ENCODE assay signal across 18 mouse cellular contexts in genomic region chr19:58572429-58573071, GRCm38 (mm10).
A peak's percentile ranks its signal among the peaks of the same experiment; 100 is the strongest.
DNase-seq lines count a peak whose midpoint lies in the region; TF ChIP-seq lines count a peak whose summit lies in the region.
"Had no signal": no experiment of that assay in that cellular context is flagged by ENCODE, and none has a peak within 500 bp of the region (broad histone marks: within the 10 kb centered on the region; RNA-seq: fewer than 3 reads in every experiment).

No protein-coding gene starts in this region.

- no peaks in the 10 kb centered on the region for H3K36me3 ChIP-seq in E14TG2a.4 (ENCODE audit: insufficient read depth, low read length)
- H3K36me3 ChIP-seq: embryonic facial prominence, embryonic 15.5 days; forebrain, embryonic 10.5 days; heart, embryonic 15.5 days; kidney, embryonic 15.5 days; midbrain, embryonic 12.5 days; neural tube, embryonic 13.5 days had no signal

- peak; percentile 25 to 35 for DNase-seq in cerebellum, postnatal 10 days
- no peak for DNase-seq in cerebellum, postnatal 25 days
- peak; percentile 27 for DNase-seq in layer of hippocampus, adult 9-11 months
- no peak for DNase-seq in layer of hippocampus, postnatal 10 days (ENCODE audit: low spot score in 2 of 2)
- DNase-seq in R1 (ENCODE audit: low read depth, low spot score): peak; percentile 85
- DNase-seq in frontal cortex, postnatal 25 days (ENCODE audit: low spot score in 2 of 2): no peak
- no peak for DNase-seq in gastrocnemius, postnatal 4 days (ENCODE audit: low spot score in 2 of 2)
- DNase-seq: cerebellum, adult 9-10 months; gastrocnemius, postnatal 10 days; right cerebral cortex, adult 18-20 months had no signal

- no peak for TF ChIP-seq CTCF in E14TG2a.4 (conservative IDR thresholded peaks at IDR 0.05; ENCODE audit: low read length)

- peak overlapping the region; percentile 50; the same call in 1 of the 2 replicates for H3K4me3 ChIP-seq in E14TG2a.4 (replicated peaks; ENCODE audit: low read length)
- H3K4me3 ChIP-seq: embryonic facial prominence, embryonic 15.5 days; forebrain, embryonic 10.5 days; heart, embryonic 15.5 days; kidney, embryonic 15.5 days; midbrain, embryonic 12.5 days; neural tube, embryonic 13.5 days had no signal

- no peaks in the 10 kb centered on the region for H3K9me3 ChIP-seq in E14TG2a.4 (ENCODE audit: low read length)
- H3K9me3 ChIP-seq: embryonic facial prominence, embryonic 15.5 days; forebrain, embryonic 10.5 days; heart, embryonic 15.5 days; kidney, embryonic 15.5 days; midbrain, embryonic 12.5 days; neural tube, embryonic 13.5 days had no signal

- peaks cover 53% of the 10 kb centered on the region for H3K4me1 ChIP-seq in E14TG2a.4 (replicated peaks; ENCODE audit: low read depth, low read length)
- H3K4me1 ChIP-seq: embryonic facial prominence, embryonic 15.5 days; heart, embryonic 15.5 days; neural tube, embryonic 13.5 days had no signal

- 0 out of 2 replicates have a peak, but pooled peaks cover 2% of the 10 kb centered on the region for H3K27me3 ChIP-seq in E14TG2a.4 (ENCODE audit: insufficient read depth, low read length)
- H3K27me3 ChIP-seq: CH12.LX; embryonic facial prominence, embryonic 15.5 days; heart, embryonic 15.5 days; kidney, embryonic 15.5 days; midbrain, embryonic 12.5 days; neural tube, embryonic 13.5 days had no signal

Comparison
In these comparisons a context has a peak if more than half of its experiments do, and no peak if none do; other contexts are left out.
1. DNase-seq: peak in cerebellum, postnatal 10 days (2 of 2), layer of hippocampus, adult 9-11 months (single experiment) and R1 (single experiment); none in cerebellum, postnatal 25 days (0 of 2), layer of hippocampus, postnatal 10 days (0 of 2), frontal cortex, postnatal 25 days (0 of 2) and gastrocnemius, postnatal 4 days (0 of 2).